Mouse (Mus musculus) myocyte (in vitro differentiated cells): Measurements from ENCODE around the gene Cttnbp2nl. TPM values are rescaled to one million over a fixed set of nuclear protein-coding genes. Genes with fewer than 3 reads are reported as not detected.

Source experiments
- H3K27me3 ChIP-seq: one replicate; pipeline ENCODE4 v1.6.1; 2011; ENCODE audit not compliant: control insufficient read depth, insufficient read depth, insufficient read length
- H3K36me3 ChIP-seq: one replicate; pipeline ENCODE4 v1.6.1; 2011; ENCODE audit not compliant: control insufficient read depth, insufficient read depth
- H3K4me2 ChIP-seq: one replicate; pipeline ENCODE4 v1.6.1; 2011; ENCODE audit warnings: low read depth, control low read depth
- H3K4me3 ChIP-seq: one replicate; pipeline ENCODE4 v1.5.1; 2011; ENCODE audit warnings: mild to moderate bottlenecking, control low read depth, moderate library complexity
- H3K79me2 ChIP-seq: one replicate; pipeline ENCODE4 v1.6.1; 2011; ENCODE audit not compliant: control insufficient read depth, insufficient read depth
- H3ac ChIP-seq: one replicate; pipeline ENCODE4 v1.6.1; 2011; ENCODE audit not compliant: control insufficient read depth, insufficient read length
- CEBPB ChIP-seq: IDR thresholded peaks from 2 replicates; pipeline ENCODE4 v1.6.1; 2011; ENCODE audit warnings: mild to moderate bottlenecking, moderate library complexity; ENCODE audit not compliant: poor library complexity, insufficient read depth, severe bottlenecking
- E2F4 ChIP-seq: IDR thresholded peaks from one replicate; pipeline ENCODE4 v1.6.1; 2011; ENCODE audit warnings: mild to moderate bottlenecking, control low read depth, moderate library complexity; ENCODE audit not compliant: insufficient read depth
- MAX ChIP-seq: IDR thresholded peaks from one replicate; pipeline ENCODE4 v1.6.1; 2011; ENCODE audit warnings: low read depth, mild to moderate bottlenecking, control low read depth
- MYOD1 ChIP-seq, 3 experiments: IDR thresholded peaks; one replicate each; pipeline ENCODE4 v1.6.1; 2011; ENCODE audit warnings: control low read depth in 2 of 3, low read depth in 2 of 3, mild to moderate bottlenecking in 2 of 3, moderate library complexity in 1 of 3; ENCODE audit not compliant: insufficient read length in 2 of 3, control insufficient read depth in 1 of 3
- MYOG ChIP-seq, 3 experiments: IDR thresholded peaks; one replicate each; pipeline ENCODE4 v1.6.1; 2011; ENCODE audit warnings: control low read depth in 2 of 3, low read depth in 2 of 3, mild to moderate bottlenecking in 2 of 3; ENCODE audit not compliant: insufficient read length in 2 of 3, control insufficient read depth in 1 of 3, insufficient read depth in 1 of 3
- POLR2A ChIP-seq: IDR thresholded peaks from one replicate; pipeline ENCODE4 v1.6.1; 2011; ENCODE audit warnings: low read depth, mild to moderate bottlenecking, control low read depth, moderate library complexity; ENCODE audit not compliant: insufficient read length
- POLR2AphosphoS2 ChIP-seq: IDR thresholded peaks from one replicate; pipeline ENCODE4 v1.6.1; 2011; ENCODE audit warnings: low read depth, control low read depth; ENCODE audit not compliant: insufficient read length
- REST ChIP-seq: IDR thresholded peaks from one replicate; pipeline ENCODE4 v1.6.1; 2011; ENCODE audit warnings: mild to moderate bottlenecking, control low read depth, moderate library complexity; ENCODE audit not compliant: insufficient read depth, insufficient read length
- SRF ChIP-seq: IDR thresholded peaks from one replicate; pipeline ENCODE4 v1.6.1; 2011; ENCODE audit warnings: low read depth; ENCODE audit not compliant: control insufficient read depth, insufficient read length
- TCF12 ChIP-seq: IDR thresholded peaks from one replicate; pipeline ENCODE4 v1.6.1; 2011; ENCODE audit warnings: mild to moderate bottlenecking, control low read depth; ENCODE audit not compliant: poor library complexity, insufficient read depth, severe bottlenecking
- TCF3 ChIP-seq: IDR thresholded peaks from one replicate; pipeline ENCODE4 v1.6.1; 2011; ENCODE audit warnings: low read depth, control low read depth; ENCODE audit not compliant: insufficient read length
- USF1 ChIP-seq: IDR thresholded peaks from one replicate; pipeline ENCODE4 v1.6.1; 2011; ENCODE audit warnings: low read depth, mild to moderate bottlenecking, control low read depth, moderate library complexity
- polyA plus RNA-seq: library from polyadenylated mRNA; unstranded; fragments of >200 nt; fragmentation: generic; extraction: Trizol; gene quantifications from one replicate; pipeline ENCODE4 v1.2.1, GENCODE M21; 2012; ENCODE audit warnings: missing spikeins

The Cttnbp2nl gene
- polyA plus RNA-seq, 1 experiment, result 8.9 TPM

DNA sequence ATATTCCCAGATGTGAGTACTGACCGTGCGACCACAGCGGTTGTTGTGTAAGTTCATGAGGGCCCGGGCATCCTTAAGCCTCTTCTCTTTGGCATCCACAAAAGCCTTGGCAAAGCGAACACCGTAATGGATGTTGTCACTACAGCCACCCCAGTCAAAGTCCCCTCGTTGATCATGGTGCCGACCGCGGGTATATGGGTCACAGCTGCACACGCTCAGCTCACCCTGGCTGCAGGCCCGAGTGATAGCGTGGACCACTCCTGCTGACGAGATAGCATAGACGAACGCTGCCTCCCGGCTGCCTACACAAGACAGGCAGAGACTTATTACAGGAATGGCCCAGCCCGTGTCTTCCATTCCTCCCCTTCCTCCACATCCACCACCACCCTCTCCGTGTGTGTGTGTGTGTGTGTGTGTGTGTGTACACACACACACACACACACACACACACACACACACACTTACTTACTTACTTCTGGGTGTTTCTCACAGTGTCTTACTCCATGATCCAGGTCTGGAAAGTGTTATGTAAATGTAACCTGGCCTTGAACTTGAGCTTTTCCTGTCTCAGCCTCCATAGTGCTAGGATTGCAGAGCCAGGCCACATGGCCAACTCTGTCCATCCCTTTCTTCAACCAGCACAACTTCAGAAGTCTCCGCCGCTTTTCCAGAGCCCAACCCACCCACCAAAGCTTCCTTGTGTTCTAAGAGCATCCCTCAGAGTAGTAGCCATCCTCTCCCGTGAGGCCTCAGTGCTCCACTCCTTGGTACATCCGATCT is 99.9 kb downstream of the Cttnbp2nl start:
- Histone ChIP-seq H3K27me3 (no peaks in the 10 kb centered on the region), H3ac (no peak overlapping the region), H3K79me2 (no peaks in the 10 kb centered on the region), H3K4me2 (no peak overlapping the region), H3K36me3 (peaks cover 4% of the 10 kb centered on the region), H3K4me3 (no peak overlapping the region)
- TF ChIP-seq E2F4, result no peak
- TF ChIP-seq TCF12, result no peak
- no peak for TF ChIP-seq MYOG (IDR thresholded peaks at IDR 0.05; ENCODE audit: control insufficient read depth in 1 of 3, insufficient read depth in 1 of 3, insufficient read length in 2 of 3, low read depth in 2 of 3)
- TF ChIP-seq REST, result no peak
- no peak for TF ChIP-seq POLR2A
- TF ChIP-seq CEBPB, result no peak
- no peak for TF ChIP-seq TCF3
- no peak for TF ChIP-seq SRF
- TF ChIP-seq USF1, result no peak
- TF ChIP-seq POLR2AphosphoS2, result no peak
- TF ChIP-seq MYOD1 (IDR thresholded peaks at IDR 0.05; ENCODE audit: control insufficient read depth in 1 of 3, insufficient read length in 2 of 3, low read depth in 2 of 3), result no peak
- TF ChIP-seq MAX, result no peak

Other genes starting within 250 kb of the Cttnbp2nl start
- 6.7 TPM for gene Mov10, start 234.6 kb downstream of the Cttnbp2nl start, polyA plus RNA-seq
- gene St7l, start 189.1 kb downstream of the Cttnbp2nl start, polyA plus RNA-seq, result 13.2 TPM
- gene Capza1, start 188.6 kb downstream of the Cttnbp2nl start, polyA plus RNA-seq, result 22.6 TPM
- 0.13 TPM for gene Wnt2b, start 91.2 kb downstream of the Cttnbp2nl start, polyA plus RNA-seq
- gene 4930564D02Rik, start 13.7 kb upstream of the Cttnbp2nl start, polyA plus RNA-seq, result not detected